8 mouse cellular contexts compared by ENCODE assay signal in the genomic region with DNA sequence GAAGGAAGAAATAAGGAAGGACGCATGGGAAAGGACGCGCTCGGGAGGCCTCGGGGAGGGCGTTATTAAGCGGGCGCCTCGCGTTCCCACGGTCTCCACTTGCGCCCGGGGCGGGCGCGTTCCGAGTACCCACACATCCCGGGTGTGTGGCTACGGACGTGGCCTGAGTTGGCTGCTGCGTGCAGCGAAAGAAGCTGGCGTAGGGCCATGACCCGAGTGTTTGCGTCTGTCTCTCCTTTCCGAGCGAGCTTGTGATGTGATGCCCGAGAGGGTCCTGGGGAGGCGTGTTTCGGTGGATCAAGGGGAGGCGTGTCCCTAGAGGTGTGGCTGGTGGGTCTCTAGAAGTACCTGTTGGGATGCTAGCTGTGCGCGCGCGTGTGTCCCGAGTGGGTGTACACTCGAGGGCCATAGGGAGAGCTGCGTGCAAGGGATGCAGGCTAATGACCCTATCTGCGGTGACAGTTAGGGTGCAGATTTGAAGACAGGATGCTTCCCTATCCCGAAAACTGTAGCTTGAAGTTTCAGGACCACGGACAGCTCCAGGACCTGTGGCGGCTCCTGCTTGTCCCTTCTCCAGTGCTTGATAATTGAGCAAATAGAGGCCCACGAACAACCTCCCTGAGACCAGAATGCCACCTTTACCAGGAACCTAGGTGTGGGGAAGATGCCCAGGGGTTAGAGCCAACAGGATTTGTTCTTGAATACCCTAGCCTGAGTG. TPM values are rescaled to one million over a fixed set of nuclear protein-coding genes. Genes with fewer than 3 reads are reported as not detected.
A peak's percentile ranks its signal among the peaks of the same experiment; 100 is the strongest.
DNase-seq lines count a peak whose midpoint lies in the region; ATAC-seq and TF ChIP-seq lines count a peak whose summit lies in the region.

No protein-coding gene starts in this region.

- TF ChIP-seq CTCF in ES-Bruce4 (IDR thresholded peaks at IDR 0.05; ENCODE audit: low read depth, low read length): no peak

- H3K4me2 ChIP-seq in embryonic facial prominence, embryonic 14.5 days (ENCODE audit: low read depth, low read length): peak overlapping the region; percentile 98
- peak overlapping the region; percentile 86 for H3K4me2 ChIP-seq in limb, embryonic 14.5 days (replicated peaks; ENCODE audit: low read depth, low read length, severe bottlenecking)
- peak overlapping the region; percentile 92 for H3K4me2 ChIP-seq in midbrain, embryonic 13.5 days (replicated peaks)

- no peak overlapping the region for H3K27ac ChIP-seq in ES-Bruce4 (ENCODE audit: insufficient read depth, low read length)
- no peak overlapping the region for H3K27ac ChIP-seq in embryonic facial prominence, embryonic 14.5 days (replicated peaks; ENCODE audit: low read depth, low read length)
- H3K27ac ChIP-seq in limb, embryonic 14.5 days (replicated peaks; ENCODE audit: low read depth, low read length): no peak overlapping the region
- no peak overlapping the region for H3K27ac ChIP-seq in midbrain, embryonic 13.5 days

- peak overlapping the region; percentile 59 for H3K4me3 ChIP-seq in ES-Bruce4 (ENCODE audit: low read depth, low read length)
- H3K4me3 ChIP-seq in embryonic facial prominence, embryonic 14.5 days (ENCODE audit: low read depth, low read length): peak overlapping the region; percentile 57
- H3K4me3 ChIP-seq in limb, embryonic 14.5 days (replicated peaks; ENCODE audit: low read length): peak overlapping the region; percentile 53
- H3K4me3 ChIP-seq in midbrain, embryonic 13.5 days (replicated peaks): peak overlapping the region; percentile 60

- H3K9ac ChIP-seq in ES-Bruce4 (ENCODE audit: low read depth, poor library complexity, severe bottlenecking): no peak overlapping the region
- no peak overlapping the region for H3K9ac ChIP-seq in embryonic facial prominence, embryonic 14.5 days (ENCODE audit: low read depth, low read length)
- no peak overlapping the region for H3K9ac ChIP-seq in limb, embryonic 14.5 days (ENCODE audit: low read depth, low read length, severe bottlenecking)
- H3K9ac ChIP-seq in midbrain, embryonic 13.5 days (replicated peaks): peak overlapping the region; percentile 73

- 3% methylated on average over 39 of the region's 43 CpGs for WGBS in embryonic facial prominence, embryonic 14.5 days
- 6% methylated on average over 42 of the region's 43 CpGs for WGBS in limb, embryonic 14.5 days
- WGBS in midbrain, embryonic 13.5 days: 6% methylated on average over 43 of the region's 43 CpGs

- TF ChIP-seq EP300 in ES-Bruce4 (IDR thresholded peaks at IDR 0.05; ENCODE audit: insufficient read depth, low read depth, low read length): no peak

- no peaks in the 10 kb centered on the region for H3K9me3 ChIP-seq in ES-Bruce4 (replicated peaks; ENCODE audit: control insufficient read depth, insufficient read depth, low read length, poor library complexity, severe bottlenecking)
- H3K9me3 ChIP-seq in embryonic facial prominence, embryonic 14.5 days (ENCODE audit: control insufficient read depth, low read length): no peaks in the 10 kb centered on the region
- no peaks in the 10 kb centered on the region for H3K9me3 ChIP-seq in limb, embryonic 14.5 days (ENCODE audit: control insufficient read depth, low read length)
- no peaks in the 10 kb centered on the region for H3K9me3 ChIP-seq in midbrain, embryonic 13.5 days

- TF ChIP-seq POLR2A in ES-Bruce4 (IDR thresholded peaks at IDR 0.05; ENCODE audit: insufficient read depth, low read length): no peak
- no peak for TF ChIP-seq POLR2A in limb, embryonic 14.5 days (IDR thresholded peaks at IDR 0.05; ENCODE audit: borderline replicate concordance, extremely low read depth, insufficient read depth, insufficient read length)

- H3K36me3 ChIP-seq in ES-Bruce4 (ENCODE audit: control insufficient read depth, insufficient read depth, low read length, poor library complexity, severe bottlenecking): no peaks in the 10 kb centered on the region
- H3K36me3 ChIP-seq in embryonic facial prominence, embryonic 14.5 days (ENCODE audit: control insufficient read depth, insufficient read depth, low read length): no peaks in the 10 kb centered on the region
- no peaks in the 10 kb centered on the region for H3K36me3 ChIP-seq in limb, embryonic 14.5 days (ENCODE audit: control insufficient read depth, insufficient read depth, low read length)
- H3K36me3 ChIP-seq in midbrain, embryonic 13.5 days: no peaks in the 10 kb centered on the region

- peak; percentile 90 for DNase-seq in adrenal gland, postnatal 10 days
- peak; percentile 81 for DNase-seq in embryonic facial prominence, embryonic 14.5 days (ENCODE audit: low spot score)
- peak; percentile 87 for DNase-seq in limb, embryonic 14.5 days (ENCODE audit: low spot score)
- DNase-seq in testis, postnatal 14 days (ENCODE audit: low spot score): peak; percentile 63
- DNase-seq in left cerebral cortex, adult 9 months (ENCODE audit: low spot score in 2 of 2): no peak

- no peaks in the 10 kb centered on the region for H3K4me1 ChIP-seq in ES-Bruce4 (ENCODE audit: control insufficient read depth, insufficient read depth, low read length)
- H3K4me1 ChIP-seq in embryonic facial prominence, embryonic 14.5 days (ENCODE audit: control insufficient read depth, insufficient read depth, low read length): peaks cover 6% of the 10 kb centered on the region; the same call in 1 of the 2 replicates
- H3K4me1 ChIP-seq in limb, embryonic 14.5 days (ENCODE audit: control insufficient read depth, insufficient read depth, low read length): peaks cover 9% of the 10 kb centered on the region; the same call in 1 of the 2 replicates
- peaks cover 21% of the 10 kb centered on the region for H3K4me1 ChIP-seq in midbrain, embryonic 13.5 days (replicated peaks)

- no peaks in the 10 kb centered on the region; the same call in 1 of the 2 replicates for H3K27me3 ChIP-seq in ES-Bruce4 (ENCODE audit: control insufficient read depth, insufficient read depth, low read length, poor library complexity, severe bottlenecking)
- peaks cover 47% of the 10 kb centered on the region for H3K27me3 ChIP-seq in embryonic facial prominence, embryonic 14.5 days (replicated peaks; ENCODE audit: control insufficient read depth, insufficient read depth, low read length)
- H3K27me3 ChIP-seq in limb, embryonic 14.5 days (ENCODE audit: control insufficient read depth, insufficient read depth, low read length): peaks cover 43% of the 10 kb centered on the region
- H3K27me3 ChIP-seq in midbrain, embryonic 13.5 days: peaks cover 64% of the 10 kb centered on the region

- ATAC-seq in embryonic facial prominence, embryonic 14.5 days (ENCODE audit: low read depth): no peak
- peak; percentile 44 to 61; a peak in 3 of 4 replicates for ATAC-seq in hematopoietic stem cell, adult 5-6 weeks (replicated peaks in 1 of 2; ENCODE audit: insufficient read depth in 1 of 2, low FRiP score in 2 of 2, low TSS enrichment in 1 of 2, low read depth in 1 of 2, poor library complexity in 2 of 2, severe bottlenecking in 2 of 2)
- ATAC-seq in limb, embryonic 14.5 days (ENCODE audit: low FRiP score, low read depth): no peak
- ATAC-seq in midbrain, embryonic 13.5 days: 0 out of 2 replicates have a peak, but pooled peaks have one; percentile 11

RNA-seq across cellular contexts. Expression of a gene that starts 1.4 kb away (rescaled TPM):
- polyA plus RNA-seq in ES-Bruce4 (2011; ENCODE audit: insufficient read depth, insufficient read length, low read depth, missing spikeins): 7.3 and 8.4 TPM in 2 replicates
- total RNA-seq in adrenal gland, postnatal 10 days (2021): 1 to 10 TPM; 7.2 to 8.7 TPM
- 0.15 and 0.20 TPM in 2 replicates for polyA plus RNA-seq in embryonic facial prominence, embryonic 14.5 days (2014; fragmentation: Nextera tagmentation; extraction: Ambion mirVana)
- total RNA-seq in hematopoietic stem cell, adult 5-6 weeks (2017): 0.44 TPM in 1 of 2 replicates, not detected in the other
- polyA plus RNA-seq in limb, embryonic 14.5 days (2012; rRNA removed): 0.70 and 1.3 TPM in 2 replicates
- polyA plus RNA-seq in limb, embryonic 14.5 days (2014; fragmentation: Nextera tagmentation; extraction: Ambion mirVana): 0.18 and 0.21 TPM in 2 replicates
- polyA plus RNA-seq in midbrain, embryonic 13.5 days (2015; fragmentation: Nextera tagmentation; extraction: Ambion mirVana): 0.18 and 0.43 TPM in 2 replicates

RNA-seq across cellular contexts. Expression of a gene that starts 13.5 kb away (rescaled TPM):
- 445 and 449 TPM in 2 replicates for polyA plus RNA-seq in ES-Bruce4 (2011; ENCODE audit: insufficient read depth, insufficient read length, low read depth, missing spikeins)
- total RNA-seq in adrenal gland, postnatal 10 days (2021): 100 to 1,000 TPM; 662 to 732 TPM
- polyA plus RNA-seq in embryonic facial prominence, embryonic 14.5 days (2014; fragmentation: Nextera tagmentation; extraction: Ambion mirVana): 846 and 847 TPM in 2 replicates
- 203 and 235 TPM in 2 replicates for total RNA-seq in hematopoietic stem cell, adult 5-6 weeks (2017)
- polyA plus RNA-seq in limb, embryonic 14.5 days (2012; rRNA removed): 763 and 866 TPM in 2 replicates
- polyA plus RNA-seq in limb, embryonic 14.5 days (2014; fragmentation: Nextera tagmentation; extraction: Ambion mirVana): 805 and 825 TPM in 2 replicates
- 564 and 608 TPM in 2 replicates for polyA plus RNA-seq in midbrain, embryonic 13.5 days (2015; fragmentation: Nextera tagmentation; extraction: Ambion mirVana)

RNA-seq across cellular contexts. Expression of a gene that starts 28.6 kb away (rescaled TPM):
- 21.9 and 23.0 TPM in 2 replicates for polyA plus RNA-seq in ES-Bruce4 (2011; ENCODE audit: insufficient read depth, insufficient read length, low read depth, missing spikeins)
- 10 to 100 TPM; 60.1 to 69.8 TPM for total RNA-seq in adrenal gland, postnatal 10 days (2021)
- 32.5 and 33.6 TPM in 2 replicates for polyA plus RNA-seq in embryonic facial prominence, embryonic 14.5 days (2014; fragmentation: Nextera tagmentation; extraction: Ambion mirVana)
- 10.9 and 12.1 TPM in 2 replicates for total RNA-seq in hematopoietic stem cell, adult 5-6 weeks (2017)
- polyA plus RNA-seq in limb, embryonic 14.5 days (2012; rRNA removed): 64.1 and 75.3 TPM in 2 replicates
- 33.4 and 36.6 TPM in 2 replicates for polyA plus RNA-seq in limb, embryonic 14.5 days (2014; fragmentation: Nextera tagmentation; extraction: Ambion mirVana)
- polyA plus RNA-seq in midbrain, embryonic 13.5 days (2015; fragmentation: Nextera tagmentation; extraction: Ambion mirVana): 38.5 and 43.9 TPM in 2 replicates

RNA-seq across cellular contexts. Expression of a gene that starts 29.0 kb away (rescaled TPM):
- 2.8 and 3.6 TPM in 2 replicates for polyA plus RNA-seq in ES-Bruce4 (2011; ENCODE audit: insufficient read depth, insufficient read length, low read depth, missing spikeins)
- total RNA-seq in adrenal gland, postnatal 10 days (2021): 1 to 10 TPM; 1.0 to 1.5 TPM
- polyA plus RNA-seq in embryonic facial prominence, embryonic 14.5 days (2014; fragmentation: Nextera tagmentation; extraction: Ambion mirVana): 0.31 and 0.51 TPM in 2 replicates
- total RNA-seq in hematopoietic stem cell, adult 5-6 weeks (2017): 0.94 TPM in 1 of 2 replicates, not detected in the other
- polyA plus RNA-seq in limb, embryonic 14.5 days (2012; rRNA removed): 1.1 and 1.4 TPM in 2 replicates
- polyA plus RNA-seq in limb, embryonic 14.5 days (2014; fragmentation: Nextera tagmentation; extraction: Ambion mirVana): 0.66 and 0.82 TPM in 2 replicates
- polyA plus RNA-seq in midbrain, embryonic 13.5 days (2015; fragmentation: Nextera tagmentation; extraction: Ambion mirVana): 1.4 and 1.7 TPM in 2 replicates

RNA-seq across cellular contexts. Expression of a gene that starts 35.8 kb away (rescaled TPM):
- 299 and 319 TPM in 2 replicates for polyA plus RNA-seq in ES-Bruce4 (2011; ENCODE audit: insufficient read depth, insufficient read length, low read depth, missing spikeins)
- 10 to 100 TPM; 90.2 to 96.7 TPM for total RNA-seq in adrenal gland, postnatal 10 days (2021)
- 106 TPM in 2 replicates for polyA plus RNA-seq in embryonic facial prominence, embryonic 14.5 days (2014; fragmentation: Nextera tagmentation; extraction: Ambion mirVana)
- total RNA-seq in hematopoietic stem cell, adult 5-6 weeks (2017): 64.2 and 65.0 TPM in 2 replicates
- 138 and 156 TPM in 2 replicates for polyA plus RNA-seq in limb, embryonic 14.5 days (2012; rRNA removed)
- 106 and 110 TPM in 2 replicates for polyA plus RNA-seq in limb, embryonic 14.5 days (2014; fragmentation: Nextera tagmentation; extraction: Ambion mirVana)
- 109 and 110 TPM in 2 replicates for polyA plus RNA-seq in midbrain, embryonic 13.5 days (2015; fragmentation: Nextera tagmentation; extraction: Ambion mirVana)

Comparison
In these comparisons a context has a peak if more than half of its experiments do, and no peak if none do; other contexts are left out.
1. DNase-seq: peak in adrenal gland, postnatal 10 days (single experiment), embryonic facial prominence, embryonic 14.5 days (single experiment), limb, embryonic 14.5 days (single experiment) and testis, postnatal 14 days (single experiment); none in left cerebral cortex, adult 9 months (0 of 2).
2. ATAC-seq: peak in hematopoietic stem cell, adult 5-6 weeks (2 of 2) and midbrain, embryonic 13.5 days (single experiment); none in embryonic facial prominence, embryonic 14.5 days (single experiment) and limb, embryonic 14.5 days (single experiment).
3. Peak in every context shown above with its lines, with median percentiles within 50 percentile points of each other: H3K4me3 ChIP-seq and H3K4me2 ChIP-seq.